Mouse (Mus musculus): ENCODE results near the gene Uba3.

The Uba3 gene

GRCm38 (mm10) chr6:97205439-97205885, at the start of gene Uba3:
Uba3 (minus strand) TSS chr6:97205647.
- POLR2A ChIA-PET: interaction anchor here (0.5 to 6.2 kb wide), 88 partner anchors 9 to 1548 kb away, joined by 3 to 76 read pairs (median 4); partner anchors contain the start of genes Tmf1 (in 3 of the 4), Lmod3 (in 2 of the 4), Mitf (in 2 of the 4) and Eogt (in 1 of the 4)
- CTCF ChIA-PET: interaction anchor here in 3 of 4 experiments (0.6 to 1.4 kb wide), 10 partner anchors 21 to 751 kb away, joined by 3 to 5 read pairs (median 3); no protein-coding TSS in a partner anchor

GRCm38 (mm10) chr6:97252711-97253221, 47.3 kb upstream of the Uba3 start, which contains the start of gene Lmod3:
Lmod3 (minus strand) TSS chr6:97252759.
- POLR2A ChIA-PET: interaction anchor here in 2 of 4 experiments (0.6 to 1.6 kb wide), 6 partner anchors 10 to 144 kb away, joined by 3 to 6 read pairs (median 4); partner anchors contain the start of gene Uba3 (in 2 of the 2)
- CTCF ChIA-PET: interaction anchor here in 3 of 4 experiments (0.6 to 4.2 kb wide), 10 partner anchors 13 to 529 kb away, joined by 3 to 42 read pairs (median 4); no protein-coding TSS in a partner anchor

- ChIA-PET POLR2A (interaction anchor here in 2 of 4 experiments (0.6 to 1.6 kb wide), 3 partner anchors 26 to 144 kb away, joined by 3 to 6 read pairs (median 4); partner anchors contain the start of gene Uba3 (in 1 of the 2)), CTCF (interaction anchor here (0.6 to 4.2 kb wide), 16 partner anchors 13 to 1070 kb away, joined by 3 to 42 read pairs (median 4); no protein-coding TSS in a partner anchor)
These were observed 46.6 kb upstream of the Uba3 start for GRCm38 (mm10) chr6:97252086-97252485.

GRCm38 (mm10) chr6:97250966-97251365, 45.5 kb upstream of the Uba3 start:
- ChIA-PET CTCF (interaction anchor here (0.6 to 4.2 kb wide), 19 partner anchors 9 to 490 kb away, joined by 3 to 42 read pairs (median 5); no protein-coding TSS in a partner anchor), POLR2A (interaction anchor here in 2 of 4 experiments (0.7 to 1.6 kb wide), 7 partner anchors 36 to 808 kb away, joined by 3 to 5 read pairs (median 3); partner anchors contain the start of gene Uba3 (in 2 of the 2))

GRCm38 (mm10) chr6:97245200-97245599, 39.8 kb upstream of the Uba3 start:
- CTCF ChIA-PET: interaction anchor here in 2 of 4 experiments (1.0 to 1.8 kb wide), 3 partner anchors 172 to 175 kb away, joined by 3 to 6 read pairs (median 3); no protein-coding TSS in a partner anchor
- POLR2A ChIA-PET: interaction anchor here in 1 of 4 experiments (0.8 kb wide), 1 partner anchor 97 kb away, joined by 3 read pairs; the partner anchor contains the start of gene Eogt

GRCm38 (mm10) chr6:97242522-97242921, 37.1 kb upstream of the Uba3 start:
- POLR2A ChIA-PET: interaction anchor here in 1 of 4 experiments (1.4 kb wide), 1 partner anchor 10 kb away, joined by 3 read pairs; the partner anchor contains the start of gene Lmod3
- CTCF ChIA-PET: interaction anchor here in 1 of 4 experiments (0.7 kb wide), 1 partner anchor 21 kb away, joined by 3 read pairs; no protein-coding TSS in a partner anchor

GRCm38 (mm10) chr6:97240092-97240491, 34.6 kb upstream of the Uba3 start:
- ChIA-PET POLR2A (interaction anchor here in 2 of 4 experiments (0.9 to 2.6 kb wide), 6 partner anchors 8 to 197 kb away, joined by 3 to 12 read pairs (median 4); partner anchors contain the start of genes Arl6ip5 (in 1 of the 2) and Uba3 (in 1 of the 2)), CTCF (interaction anchor here in 3 of 4 experiments (1.0 to 1.9 kb wide), 9 partner anchors 11 to 180 kb away, joined by 3 to 7 read pairs (median 4); partner anchors contain the start of genes Lmod3 (in 1 of the 3) and Uba3 (in 1 of the 3))

- ChIA-PET CTCF (interaction anchor here (0.6 to 1.9 kb wide), 18 partner anchors 9 to 808 kb away, joined by 3 to 8 read pairs (median 4); partner anchors contain the start of genes Lmod3 (in 1 of the 4) and Uba3 (in 1 of the 4)), POLR2A (interaction anchor here in 2 of 4 experiments (0.9 to 2.6 kb wide), 6 partner anchors 9 to 33 kb away, joined by 3 to 12 read pairs (median 4); partner anchors contain the start of genes Arl6ip5 (in 2 of the 2) and Uba3 (in 1 of the 2))
These were observed 33.9 kb upstream of the Uba3 start for GRCm38 (mm10) chr6:97239360-97239759.

- ChIA-PET CTCF (interaction anchor here in 1 of 4 experiments (0.7 kb wide), 1 partner anchor 104 kb away, joined by 7 read pairs; no protein-coding TSS in a partner anchor), POLR2A (interaction anchor here in 2 of 4 experiments (0.6 to 1.3 kb wide), 4 partner anchors 13 to 134 kb away, joined by 3 to 13 read pairs (median 4); no protein-coding TSS in a partner anchor)
These were observed 30.6 kb upstream of the Uba3 start for GRCm38 (mm10) chr6:97236088-97236487.

- POLR2A ChIA-PET: interaction anchor here in 1 of 4 experiments (0.6 to 1.6 kb wide), 3 partner anchors 9 to 847 kb away, joined by 3 read pairs; no protein-coding TSS in a partner anchor
- CTCF ChIA-PET: no interaction called here
These were observed 29.6 kb upstream of the Uba3 start for GRCm38 (mm10) chr6:97234911-97235668.

GRCm38 (mm10) chr6:97227067-97227847, 21.8 kb upstream of the Uba3 start:
- POLR2A ChIA-PET: interaction anchor here in 2 of 4 experiments (1.0 to 2.0 kb wide), 3 partner anchors 12 to 22 kb away, joined by 3 to 6 read pairs (median 3); partner anchors contain the start of gene Uba3 (in 2 of the 2)

GRCm38 (mm10) chr6:97226083-97226491, 20.6 kb upstream of the Uba3 start:
- CTCF ChIA-PET: interaction anchor here in 3 of 4 experiments (0.5 to 1.2 kb wide), 3 partner anchors 13 to 26 kb away, joined by 3 to 4 read pairs (median 3); partner anchors contain the start of gene Uba3 (in 1 of the 3)
- POLR2A ChIA-PET: interaction anchor here in 2 of 4 experiments (0.9 to 2.0 kb wide), 3 partner anchors 9 to 20 kb away, joined by 3 to 6 read pairs (median 3); partner anchors contain the start of gene Uba3 (in 2 of the 2)

More at GRCm38 (mm10) chr6:97227067-97227847, 21.8 kb upstream of the Uba3 start:
- CTCF ChIA-PET: interaction anchor here in 1 of 4 experiments (0.8 kb wide), 1 partner anchor 12 kb away, joined by 4 read pairs; no protein-coding TSS in a partner anchor

- ChIA-PET POLR2A (no interaction called here), CTCF (no interaction called here)
These were observed 19.1 kb upstream of the Uba3 start for GRCm38 (mm10) chr6:97224505-97224904.

- CTCF ChIA-PET: interaction anchor here in 3 of 4 experiments (0.6 to 1.3 kb wide), 5 partner anchors 16 to 1576 kb away, joined by 3 read pairs; no protein-coding TSS in a partner anchor
- POLR2A ChIA-PET: interaction anchor here in 3 of 4 experiments (0.7 to 1.6 kb wide), 9 partner anchors 10 to 75 kb away, joined by 3 to 12 read pairs (median 3); partner anchors contain the start of genes Uba3 (in 2 of the 3) and Arl6ip5 (in 1 of the 3)
These were observed 18.1 kb upstream of the Uba3 start for GRCm38 (mm10) chr6:97223566-97223965.

- ChIA-PET POLR2A (interaction anchor here in 3 of 4 experiments (0.7 to 1.6 kb wide), 9 partner anchors 11 to 75 kb away, joined by 3 to 12 read pairs (median 3); partner anchors contain the start of genes Uba3 (in 2 of the 3) and Arl6ip5 (in 1 of the 3)), CTCF (interaction anchor here in 3 of 4 experiments (0.6 to 1.3 kb wide), 5 partner anchors 16 to 1577 kb away, joined by 3 read pairs; no protein-coding TSS in a partner anchor)
These were observed 17.6 kb upstream of the Uba3 start for GRCm38 (mm10) chr6:97222931-97223467.

GRCm38 (mm10) chr6:97222321-97222720, 16.9 kb upstream of the Uba3 start:
- ChIA-PET CTCF (no interaction called here), POLR2A (interaction anchor here in 2 of 4 experiments (1.2 to 1.8 kb wide), 3 partner anchors 11 kb away, joined by 9 to 12 read pairs (median 11); partner anchors contain the start of gene Arl6ip5 (in 2 of the 2))

All from embryonic stem cell, embryonic (primary cell).